Mouse (Mus musculus) liver, postnatal 0 days (tissue): ENCODE data around the gene Mmd2.

Experiments used
- CTCF ChIP-seq: sonication (generic); IDR thresholded peaks from 2 replicates; pipeline ENCODE4 v1.5.1; 2016; ENCODE audit warnings: antibody characterized with exemption, low read depth
- EP300 ChIP-seq: IDR thresholded peaks from 2 replicates; pipeline ENCODE4 v1.6.1; 2016; ENCODE audit warnings: antibody characterized with exemption, low read depth, mild to moderate bottlenecking

- no peak for TF ChIP-seq CTCF
- TF ChIP-seq EP300: no peak
Measured at GRCm38 (mm10) chr5:142652266-142652665, 43.7 kb upstream of the Mmd2 start.
